Mouse (Mus musculus) heart, postnatal 4 days (tissue): ENCODE measurements around the gene Yif1b. TPM values are rescaled to one million over a fixed set of nuclear protein-coding genes. Genes with fewer than 3 reads are reported as not detected.
A peak's percentile ranks its signal among the peaks of the same experiment; 100 is the strongest.

Source experiments
- DNase-seq: peaks from one replicate; pipeline ENCODE4 v3.0.0; 2021
- total RNA-seq, 2 experiments: library from RNA; stranded (reverse); gene quantifications; 2 replicates each; pipeline ENCODE4 v1.2.3; 2021

Gene Yif1b
- total RNA-seq, 2 experiments from 2014 or later, result 81.5 to 82.5 TPM

DNA sequence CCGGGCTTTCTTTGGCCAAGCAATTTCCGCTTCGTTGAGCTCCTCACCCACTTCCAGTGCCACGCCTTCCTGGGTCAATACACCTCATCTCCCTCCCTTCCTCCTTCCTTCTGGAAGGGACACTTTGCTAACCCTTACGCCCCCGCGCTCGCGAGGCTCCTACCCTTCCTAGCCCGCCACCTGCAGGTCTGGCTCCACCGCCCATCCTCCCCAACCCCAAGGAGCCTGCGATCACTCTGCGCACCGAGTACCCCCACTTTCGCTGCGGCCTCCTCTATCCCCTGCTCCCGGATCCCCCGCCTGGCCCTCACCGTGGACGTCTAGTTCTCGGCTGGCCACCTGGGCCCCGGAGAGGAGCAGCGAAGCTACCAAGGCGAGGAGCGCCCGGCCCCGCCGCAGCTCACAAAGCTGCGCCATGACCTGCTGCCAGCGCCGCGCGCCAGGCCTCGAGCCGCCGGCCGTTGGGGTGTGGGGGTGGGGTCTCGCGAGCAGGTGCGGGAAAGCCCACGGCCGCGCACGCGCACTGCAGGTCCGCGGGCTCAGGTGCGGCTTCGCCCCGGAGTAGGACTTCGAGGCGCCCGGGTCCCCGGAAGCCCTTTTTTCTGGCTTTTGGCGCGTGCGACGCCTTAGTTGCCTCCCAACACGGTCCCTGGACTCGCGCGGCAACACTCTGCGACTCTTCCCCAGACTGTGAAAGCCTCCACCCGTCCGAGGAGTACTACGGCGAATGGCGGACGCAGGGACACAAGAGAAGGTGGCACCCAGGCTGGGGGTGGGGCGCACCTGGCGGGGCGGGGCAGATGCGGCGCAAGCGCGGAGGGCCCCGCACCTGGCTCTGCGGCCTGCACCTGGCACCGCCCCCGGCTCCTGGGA, 43.3 kb downstream of the Yif1b start, which contains the start of gene Spint2:
Spint2 (minus strand) TSS at position 712 of the 873 bp plus-strand sequence.
- DNase-seq, result peak; percentile 68

DNA sequence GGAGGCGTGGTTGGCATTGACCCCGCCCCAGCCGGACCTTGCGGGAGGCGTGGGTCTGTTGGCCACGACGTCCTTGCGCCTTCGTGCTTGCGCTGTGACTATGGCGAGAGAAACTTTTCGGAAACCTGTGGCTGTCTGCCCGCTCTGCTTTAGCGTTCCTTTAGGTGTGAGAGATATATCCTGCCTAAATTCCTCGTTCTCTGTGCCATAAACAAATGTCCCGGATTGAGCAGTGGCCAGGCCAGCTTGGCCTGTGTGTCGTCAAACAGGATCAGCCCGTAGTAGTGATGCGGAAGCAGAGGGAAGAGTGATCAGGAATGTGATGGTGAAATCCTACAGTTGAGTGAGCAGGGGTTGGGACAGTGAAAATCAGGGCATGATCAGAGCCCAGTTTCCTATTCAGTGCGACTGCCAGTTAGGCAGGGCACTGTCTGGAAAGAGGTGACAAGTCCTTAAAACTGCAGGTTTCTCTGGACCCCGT, 44.0 kb downstream of the Yif1b start:
- no peak for DNase-seq

DNA sequence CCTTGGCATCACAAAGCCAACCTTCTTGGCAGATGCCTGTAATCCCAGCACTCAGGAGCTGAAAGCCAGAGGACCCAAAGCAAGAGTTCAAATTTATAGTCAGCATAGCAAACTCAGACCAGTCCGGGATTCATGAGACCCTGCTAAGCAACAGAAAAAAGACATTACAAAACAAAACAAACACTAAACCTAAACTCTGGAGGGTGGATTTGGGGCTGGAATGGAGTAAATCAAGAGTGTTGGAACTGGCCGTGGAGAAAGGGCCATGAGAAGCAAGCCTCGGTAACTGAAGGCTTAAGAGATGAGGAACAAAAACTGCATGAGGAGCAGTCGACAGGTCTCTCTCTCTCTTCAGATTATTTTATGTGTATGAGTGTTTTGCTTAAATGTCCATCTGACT, 45.7 kb downstream of the Yif1b start:
- no peak for DNase-seq

DNA sequence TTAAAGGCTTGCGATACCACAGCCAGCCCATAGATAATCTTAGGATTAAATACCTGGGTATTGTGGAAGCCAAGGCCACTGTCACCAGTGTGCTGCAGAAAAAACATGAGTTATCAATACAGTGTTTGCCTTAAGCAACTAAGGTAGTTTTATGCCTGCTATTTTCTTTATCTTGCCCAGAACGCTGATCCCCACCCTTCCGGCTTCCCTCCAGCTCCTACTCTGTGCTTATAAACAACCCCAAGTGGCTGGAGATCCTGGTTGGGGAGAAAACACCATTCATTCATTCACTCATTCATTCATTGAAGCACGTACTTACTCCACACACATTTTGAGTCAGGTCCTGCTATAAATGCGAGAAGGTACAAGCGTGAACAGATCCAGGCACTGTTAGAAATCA, 46.4 kb downstream of the Yif1b start:
- no peak for DNase-seq

DNA sequence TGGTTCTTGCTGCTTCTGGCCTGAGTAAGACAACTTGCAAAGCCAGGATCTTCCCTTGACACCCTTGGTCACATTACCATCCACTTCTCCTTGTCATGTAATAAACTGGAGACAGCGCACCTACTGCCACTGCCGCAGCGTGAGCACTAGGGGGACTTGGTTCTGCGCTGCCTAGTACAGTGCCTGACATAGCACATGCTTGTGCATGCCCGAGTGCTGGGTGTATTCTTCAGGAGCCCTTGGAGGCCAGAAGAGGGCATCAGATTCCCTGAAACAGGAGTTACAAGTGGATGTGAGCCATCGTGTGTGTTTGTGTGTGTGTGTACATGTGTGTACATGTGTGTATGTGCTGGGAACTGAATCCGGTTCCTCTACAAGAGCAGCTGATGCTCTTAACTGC, 49.4 kb downstream of the Yif1b start:
- no peak for DNase-seq

DNA sequence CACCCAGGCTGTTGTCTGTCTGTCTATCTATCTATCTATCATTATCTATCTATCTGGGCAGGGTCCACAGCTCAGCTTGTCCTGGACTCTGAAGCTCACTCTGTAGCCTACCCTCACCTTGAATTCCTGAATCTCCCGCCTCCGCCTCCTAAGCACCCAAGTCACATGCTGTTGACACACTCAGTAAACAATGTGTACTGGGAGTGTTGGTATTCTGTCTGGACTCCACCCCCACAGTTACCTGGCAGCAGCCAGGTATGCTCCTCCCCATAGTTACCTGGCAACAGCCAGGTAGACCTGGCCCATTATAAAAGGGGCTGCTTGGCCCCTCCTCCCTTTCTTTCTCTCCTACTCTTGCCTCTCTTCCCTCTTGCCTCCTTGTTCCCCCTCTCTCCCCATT, 50.0 kb downstream of the Yif1b start:
- DNase-seq, result no peak

DNA sequence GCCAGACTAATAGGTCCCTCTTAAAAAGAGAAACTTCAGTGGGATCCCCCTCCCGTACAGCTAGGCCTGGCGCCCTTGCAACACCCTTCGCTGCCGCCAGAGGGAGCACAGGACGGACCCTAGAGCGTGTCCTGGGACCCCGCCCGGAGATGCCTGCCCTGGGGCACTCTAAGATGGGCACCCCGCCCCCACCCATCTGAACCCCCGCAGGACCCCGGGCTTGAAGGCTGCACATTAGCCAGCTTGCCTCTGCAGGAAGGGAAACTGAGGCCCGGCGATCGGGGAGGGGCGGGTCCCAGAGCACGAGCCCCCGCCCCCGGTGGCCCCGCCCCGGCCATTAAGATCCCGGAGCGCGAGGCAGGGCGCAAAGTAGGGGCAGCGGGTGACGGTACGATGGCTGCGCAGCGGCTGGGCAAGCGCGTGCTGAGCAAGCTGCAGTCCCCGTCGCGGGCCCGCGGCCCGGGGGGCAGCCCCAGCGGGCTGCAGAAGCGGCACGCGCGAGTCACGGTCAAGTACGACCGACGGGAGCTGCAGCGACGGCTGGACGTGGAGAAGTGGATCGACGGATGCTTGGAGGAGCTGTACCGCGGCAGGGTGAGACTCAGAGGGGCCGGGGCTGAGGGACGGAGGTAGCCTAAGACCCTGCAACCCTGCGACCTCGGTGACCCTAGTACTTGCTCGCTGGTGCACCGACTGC, 51.0 kb downstream of the Yif1b start, which contains the start of gene Ppp1r14a:
Ppp1r14a (plus strand) TSS at position 367 of the 697 bp plus-strand sequence.
- DNase-seq, result peak; percentile 92

DNA sequence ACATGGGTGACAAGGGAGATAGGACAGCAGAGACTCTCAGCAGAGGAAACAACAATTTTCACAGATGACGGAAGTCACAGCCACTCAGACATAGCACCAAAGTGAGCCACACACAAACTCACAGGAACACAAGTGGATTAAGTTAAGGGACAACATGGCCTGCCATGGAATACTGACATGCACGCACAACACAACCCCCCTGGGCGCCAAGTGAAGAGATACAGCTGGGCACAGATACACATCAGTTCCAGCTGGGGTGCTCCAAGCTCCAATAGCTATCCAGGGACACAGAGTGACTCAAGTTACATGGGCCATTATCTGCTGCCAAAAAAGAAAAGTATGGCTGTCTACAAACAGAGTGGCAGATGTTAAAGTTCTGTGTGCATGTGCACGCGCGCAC, 51.7 kb downstream of the Yif1b start:
- DNase-seq, result peak; percentile 33

DNA sequence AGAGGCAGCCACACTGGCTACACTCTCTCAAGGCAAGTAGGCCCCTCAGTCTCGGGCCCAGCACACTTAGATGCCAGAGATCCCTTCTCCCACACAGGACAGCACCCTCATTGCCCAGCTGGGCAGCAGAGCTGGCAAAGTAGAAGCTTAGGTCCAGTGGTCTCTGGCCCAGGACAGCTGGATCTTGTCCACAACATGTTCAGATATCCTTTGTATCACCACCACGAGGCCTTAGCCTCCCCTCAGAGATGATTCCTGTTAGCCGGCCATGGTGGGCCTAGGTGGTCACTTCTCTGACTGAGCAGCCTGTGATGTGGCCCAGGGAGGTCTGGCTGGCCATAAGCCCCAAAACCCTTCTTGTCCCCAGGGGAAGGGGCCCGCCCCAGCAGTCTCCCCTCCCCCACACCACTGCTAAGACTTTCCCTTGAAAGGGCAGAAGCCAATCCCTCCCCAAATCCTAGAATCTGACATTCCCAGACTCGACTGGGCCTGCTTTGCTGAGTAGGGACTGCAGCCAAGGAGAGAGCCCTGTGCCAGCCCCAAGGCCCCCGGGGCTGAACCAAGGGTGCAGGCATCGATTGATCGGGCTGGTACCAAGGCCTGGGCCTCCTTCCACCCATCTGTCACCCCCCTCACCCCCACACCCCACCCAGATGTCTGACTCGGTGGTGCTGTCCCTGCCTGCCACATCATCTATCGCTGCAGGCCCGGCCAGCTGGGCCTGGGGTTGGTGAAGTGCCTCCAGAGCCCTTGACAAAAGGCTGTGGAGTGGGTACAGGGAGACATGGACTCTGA, 52.8 kb downstream of the Yif1b start:
- peak; percentile 33 for DNase-seq

DNA sequence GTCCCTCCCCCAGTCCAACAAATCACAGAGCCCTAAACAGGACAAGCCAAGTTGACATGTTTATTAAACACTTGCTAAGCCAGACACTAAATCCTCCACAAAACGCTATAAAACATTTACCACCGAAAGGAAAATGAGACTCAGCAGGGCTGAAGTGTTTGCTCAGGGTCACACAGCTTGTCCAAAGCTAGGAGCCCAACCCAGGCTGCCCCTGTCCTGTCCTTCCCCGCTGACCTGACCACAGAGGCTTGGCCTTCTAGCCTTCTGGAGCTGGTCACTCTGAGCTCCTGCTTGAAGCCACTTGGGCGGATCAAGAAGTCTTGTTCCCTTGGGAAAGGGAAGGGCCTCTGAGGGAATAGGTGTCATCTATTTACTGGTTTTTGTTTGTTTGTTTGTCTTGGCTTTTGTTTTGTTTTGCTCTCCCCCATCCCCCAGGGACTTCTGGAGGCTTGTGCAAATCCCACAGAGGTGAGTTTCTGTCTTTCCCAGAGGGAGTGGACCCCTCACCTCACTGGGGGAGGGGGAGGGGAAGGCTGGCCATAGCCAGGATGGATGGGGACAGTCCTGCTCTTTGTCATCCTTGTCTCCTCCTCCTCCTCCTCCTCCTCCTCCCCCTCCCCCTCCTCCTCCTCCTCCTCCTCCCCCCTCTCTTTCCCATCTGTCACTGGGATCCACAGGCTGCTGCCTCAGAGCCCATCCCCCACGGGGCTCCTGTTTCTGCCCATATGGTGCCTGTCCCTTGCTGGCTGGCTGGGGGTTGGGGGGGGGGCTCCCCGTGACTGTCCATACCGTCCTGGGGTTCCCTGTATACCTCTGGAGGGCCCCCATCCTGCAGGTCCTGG, 53.7 kb downstream of the Yif1b start:
- DNase-seq, result peak; percentile 34

DNA sequence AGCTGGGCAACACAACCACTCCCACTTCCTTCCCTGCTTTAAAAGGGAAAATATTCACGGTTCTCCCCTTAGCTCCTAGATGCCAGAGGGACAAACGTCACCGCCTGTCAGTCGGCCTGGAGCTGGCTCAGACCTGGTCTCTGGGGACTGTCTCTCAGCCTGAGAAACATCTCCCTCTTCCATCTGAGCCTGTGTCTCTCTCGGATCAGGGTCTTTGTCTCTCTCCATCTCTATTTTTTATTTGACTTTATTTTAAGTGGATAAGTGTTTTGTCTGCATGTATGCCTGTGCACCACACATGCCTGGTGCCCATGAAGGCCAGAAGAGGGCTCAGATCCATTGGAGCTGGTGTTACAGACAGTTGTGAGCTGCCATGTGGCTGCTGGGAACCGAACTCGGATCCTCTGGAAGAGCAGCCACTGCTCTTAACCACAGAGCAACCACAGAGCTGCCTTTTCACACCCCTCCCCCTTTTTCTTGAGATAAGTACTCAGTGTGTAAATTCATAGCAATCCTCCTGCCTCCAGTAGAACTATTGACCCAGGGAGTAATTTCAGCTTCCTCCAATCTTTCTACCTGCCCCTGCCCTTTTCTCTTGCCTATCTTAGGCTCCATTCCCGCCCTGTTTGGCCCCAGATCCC, 54.4 kb downstream of the Yif1b start:
- peak; percentile 59 for DNase-seq

DNA sequence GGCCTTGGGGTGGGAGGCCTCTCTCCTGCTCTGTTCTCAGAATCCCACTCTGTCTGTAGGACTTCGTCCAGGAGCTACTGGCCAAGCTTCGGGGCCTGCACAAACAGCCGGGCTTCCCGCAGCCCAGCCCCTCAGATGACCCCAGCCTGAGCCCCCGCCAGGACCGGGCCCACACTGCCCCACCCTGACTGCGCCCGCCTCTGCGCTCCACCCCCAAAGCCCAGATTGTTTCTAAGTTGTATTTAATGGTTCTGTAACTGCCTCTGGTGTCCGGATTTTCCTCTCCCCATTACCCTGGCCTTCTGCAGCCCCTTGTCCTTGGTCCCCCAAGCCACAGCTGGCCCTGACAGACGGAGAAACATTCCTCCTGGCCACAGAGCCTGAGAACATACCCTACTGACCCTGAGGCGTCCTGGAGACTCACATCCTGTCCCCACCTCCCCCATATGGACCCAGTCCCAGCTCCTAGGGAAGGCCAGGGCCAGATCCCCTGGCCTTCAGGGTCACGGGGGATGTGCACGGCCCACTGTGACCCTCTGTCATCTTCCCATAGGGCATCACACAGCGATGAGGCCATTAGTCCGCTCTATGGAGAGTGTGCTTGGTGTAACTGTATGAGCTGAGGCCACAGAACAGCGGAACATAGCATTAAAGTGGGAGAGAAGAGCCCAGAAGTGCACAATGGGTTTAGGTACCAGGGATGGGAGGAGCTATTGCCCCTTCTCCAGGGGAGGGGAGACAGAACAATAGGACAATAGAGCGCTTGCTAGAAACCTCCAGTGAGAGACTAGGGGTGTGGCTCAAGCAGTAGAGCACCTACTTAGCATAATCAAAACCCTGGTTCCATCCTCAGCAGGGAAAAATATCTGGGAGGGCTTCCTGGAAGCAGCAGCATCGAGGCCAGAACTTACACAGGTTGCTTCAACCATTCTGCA, 55.3 kb downstream of the Yif1b start:
- peak; percentile 68 for DNase-seq

DNA sequence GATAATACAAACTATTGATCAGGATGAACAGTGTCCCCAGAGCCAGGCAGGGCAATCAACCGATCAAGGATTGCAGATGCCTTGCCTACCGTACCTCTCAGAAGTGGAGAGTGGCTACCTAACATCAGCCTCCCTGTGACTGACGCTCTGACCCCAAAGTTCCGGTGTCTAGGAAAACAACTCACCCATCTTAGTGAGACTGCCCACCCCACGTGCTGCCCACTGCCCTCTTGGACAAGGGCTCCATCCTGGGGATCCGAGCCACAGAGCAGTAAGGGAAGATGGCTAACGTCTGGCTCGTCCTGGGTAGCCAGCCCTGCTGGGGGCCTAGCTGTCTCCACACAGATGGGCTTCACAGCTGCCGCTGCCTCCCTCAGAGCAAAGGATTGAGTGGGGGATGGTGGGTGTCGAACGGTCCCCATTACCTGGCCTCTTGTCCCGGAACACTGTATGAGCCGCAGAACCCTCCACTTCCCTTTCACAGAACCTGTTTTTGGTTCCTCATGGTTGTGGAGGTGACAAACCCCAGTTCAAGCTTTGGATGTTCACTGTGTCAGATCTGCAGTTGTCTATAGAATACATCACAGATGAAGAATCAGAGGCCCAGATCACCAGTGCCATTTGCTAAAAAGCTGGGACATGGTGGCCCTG, 56.1 kb downstream of the Yif1b start:
- no peak for DNase-seq

DNA sequence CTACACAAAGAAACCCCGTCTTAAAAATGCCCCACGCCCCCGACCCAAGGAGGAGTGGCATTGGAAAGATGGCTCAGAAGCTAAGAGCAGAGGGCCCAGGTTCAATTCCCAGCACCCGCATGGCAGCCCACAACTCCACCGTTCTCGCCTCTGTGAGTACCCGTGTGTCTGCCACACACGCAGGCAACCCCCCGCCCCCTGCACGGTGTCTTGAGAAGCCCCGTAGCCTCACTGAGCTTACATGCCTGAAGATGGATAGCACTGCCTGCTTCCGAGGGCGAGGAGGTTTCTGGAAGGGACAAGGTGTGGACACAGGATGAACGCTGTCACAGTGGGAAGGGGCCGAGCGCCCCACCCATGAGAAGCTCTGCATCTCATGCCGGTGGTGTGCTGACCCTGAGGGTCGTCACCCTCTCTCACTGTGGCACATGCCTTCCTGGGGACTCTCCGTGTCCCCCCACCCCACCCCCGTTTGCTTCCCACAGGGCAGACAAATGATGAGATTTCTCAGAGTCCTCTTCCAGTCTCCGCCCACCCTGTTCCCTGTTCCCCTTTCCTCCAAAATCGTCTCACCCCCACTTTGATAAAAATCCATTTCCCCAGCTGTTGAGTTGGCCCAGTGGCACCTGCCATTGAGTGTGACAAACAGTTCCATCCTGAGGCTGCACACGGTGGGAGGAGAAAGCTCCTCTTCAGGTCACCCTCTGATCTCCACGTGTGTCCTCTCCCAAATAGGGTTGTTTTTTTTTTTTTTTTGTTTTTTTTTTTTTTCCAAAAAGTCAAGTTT, 57.9 kb downstream of the Yif1b start:
- DNase-seq, result no peak

DNA sequence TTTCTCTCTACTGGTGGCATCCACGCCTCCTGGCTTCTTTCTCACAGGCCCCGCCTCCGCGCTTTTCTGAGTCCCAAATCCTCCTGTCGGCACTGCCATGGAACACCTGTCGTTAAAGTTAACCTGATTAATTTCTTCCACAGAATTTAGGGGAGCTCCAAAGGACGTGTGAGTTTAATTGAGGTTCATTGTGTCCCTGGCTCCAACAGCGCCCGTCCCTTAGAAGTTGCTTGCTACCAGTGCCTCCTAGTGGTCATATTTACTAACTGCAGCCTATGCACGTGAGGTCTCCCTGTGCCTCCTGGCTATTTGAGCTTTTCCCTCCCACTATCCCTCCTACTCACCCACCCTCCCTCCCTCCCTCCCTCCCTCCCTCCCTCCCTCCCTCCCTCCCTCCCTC, 58.9 kb downstream of the Yif1b start:
- DNase-seq, result peak; percentile 80
